In the genomic region with DNA sequence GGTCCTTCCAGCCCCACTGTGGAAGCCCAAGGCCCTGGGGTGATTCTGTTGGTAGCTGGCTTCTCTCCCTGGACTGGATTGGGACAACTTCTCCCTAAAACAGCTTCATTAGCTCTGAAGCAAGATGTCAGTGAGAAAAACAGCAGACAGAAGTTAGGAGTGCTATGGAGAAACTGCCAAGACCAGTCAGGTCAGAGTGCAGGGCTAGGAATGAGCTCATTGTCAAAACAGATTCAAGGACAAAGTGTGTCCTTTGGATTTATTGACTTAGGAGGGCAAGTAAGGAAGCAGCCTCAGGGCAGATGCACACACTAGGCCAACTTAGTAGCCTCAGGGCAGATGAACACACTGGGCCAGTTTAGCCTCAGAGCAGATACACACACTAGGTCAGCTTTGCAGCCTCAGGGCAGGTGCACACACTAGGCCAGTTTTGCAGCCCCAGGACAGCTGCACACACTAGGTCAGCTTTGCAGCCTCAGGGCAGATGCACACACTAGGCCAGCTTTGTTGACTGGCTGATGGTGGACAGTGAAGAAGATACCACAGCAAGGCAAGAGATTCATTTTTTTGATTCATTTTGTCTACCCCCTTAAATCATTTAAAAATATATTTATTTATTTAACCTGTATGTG, we compare ENCODE assay signal across 27 mouse cellular contexts. TPM values are rescaled to one million over a fixed set of nuclear protein-coding genes. Genes with fewer than 3 reads are reported as not detected.
DNase-seq lines count a peak whose midpoint lies in the region; ATAC-seq lines count a peak whose summit lies in the region.
"Had no signal": no experiment of that assay in that cellular context is flagged by ENCODE, and none has a peak within 500 bp of the region (broad histone marks: within the 10 kb centered on the region; RNA-seq: fewer than 3 reads in every experiment).

No protein-coding gene starts in this region.

- H3K4me2 ChIP-seq in kidney, embryonic 15.5 days = no peak overlapping the region
- H3K4me2 ChIP-seq: forebrain, embryonic 12.5 days; heart, embryonic 11.5 days; hindbrain, embryonic 14.5 days; limb, embryonic 13.5 days; midbrain, embryonic 11.5 days; neural tube, embryonic 13.5 days had no signal

- H3K4me3 ChIP-seq in kidney, embryonic 15.5 days (replicated peaks) = no peak overlapping the region
- H3K4me3 ChIP-seq: forebrain, embryonic 12.5 days; limb, embryonic 13.5 days; neural tube, embryonic 13.5 days had no signal

- H3K9ac ChIP-seq in kidney, embryonic 15.5 days = no peak overlapping the region
- H3K9ac ChIP-seq: forebrain, embryonic 12.5 days; hindbrain, embryonic 14.5 days; limb, embryonic 13.5 days; neural tube, embryonic 13.5 days had no signal

- peak; percentile 42 to 80 for DNase-seq in adrenal gland, adult (ENCODE audit: inconsistent age in 2 of 2, low spot score in 1 of 2)
- no peak for DNase-seq in adrenal gland, postnatal 10 days
- peak; percentile 59 to 61 for DNase-seq in kidney, adult 8-10 months
- DNase-seq in adrenal gland, postnatal 36 days = peak; percentile 27 to 40
- DNase-seq in kidney, postnatal 36 days = peak; percentile 53 to 61
- DNase-seq in right cerebral cortex, adult 2 months (ENCODE audit: low spot score in 2 of 2) = no peak
- no peak for DNase-seq in cerebellum, postnatal 36 days
- DNase-seq: cerebellum, postnatal 10 days; gastrocnemius, postnatal 36 days; heart, postnatal 14 days; right cerebral cortex, postnatal 14 days; thymus, postnatal 14 days had no signal

- no peaks in the 10 kb centered on the region for H3K9me3 ChIP-seq in kidney, embryonic 15.5 days (replicated peaks)
- H3K9me3 ChIP-seq: forebrain, embryonic 12.5 days; G1E; limb, embryonic 13.5 days; neural tube, embryonic 13.5 days had no signal

- no peak overlapping the region for H3K27ac ChIP-seq in kidney, embryonic 15.5 days
- H3K27ac ChIP-seq: forebrain, embryonic 12.5 days; hindbrain, embryonic 14.5 days; limb, embryonic 13.5 days; neural tube, embryonic 13.5 days had no signal

- ATAC-seq in kidney, embryonic 15.5 days (replicated peaks; ENCODE audit: low FRiP score) = no peak
- ATAC-seq: CD4-positive, CD25-positive, alpha-beta regulatory T cell, adult 4 months had no signal

- no peaks in the 10 kb centered on the region for H3K36me3 ChIP-seq in kidney, embryonic 15.5 days
- H3K36me3 ChIP-seq: forebrain, embryonic 12.5 days; G1E; limb, embryonic 13.5 days; neural tube, embryonic 13.5 days had no signal

- H3K27me3 ChIP-seq in kidney, embryonic 15.5 days = no peaks in the 10 kb centered on the region
- H3K27me3 ChIP-seq: forebrain, embryonic 12.5 days; limb, embryonic 13.5 days; neural tube, embryonic 13.5 days had no signal

- H3K4me1 ChIP-seq in kidney, embryonic 15.5 days = peaks cover 16% of the 10 kb centered on the region
- H3K4me1 ChIP-seq: forebrain, embryonic 12.5 days; neural tube, embryonic 13.5 days had no signal

RNA-seq across cellular contexts. Expression of a gene that starts 2.6 kb away (rescaled TPM):
- 10 to 100 TPM; 12.8 to 26.9 TPM for total RNA-seq in adrenal gland, postnatal 10 days (2021)
- polyA plus RNA-seq in kidney, embryonic 15.5 days (2015; fragmentation: Nextera tagmentation; extraction: Ambion mirVana) = 2.7 and 3.2 TPM in 2 replicates
- total RNA-seq in adrenal gland, postnatal 36 days (2021) = 1 to 10 TPM; 5.4 to 9.6 TPM
- polyA plus RNA-seq: CD4-positive, CD25-positive, alpha-beta regulatory T cell, adult 4 months; frontal cortex, adult 2 months; hindbrain, embryonic 14.5 days; midbrain, embryonic 11.5 days had no signal

RNA-seq across cellular contexts. Expression of a gene that starts 32.1 kb away (rescaled TPM):
- total RNA-seq in adrenal gland, postnatal 10 days (2021) = 1 to 10 TPM; 6.9 to 7.2 TPM
- polyA plus RNA-seq in kidney, embryonic 15.5 days (2015; fragmentation: Nextera tagmentation; extraction: Ambion mirVana) = 6.7 and 7.1 TPM in 2 replicates
- 10 to 100 TPM; 10.5 to 11.6 TPM for total RNA-seq in adrenal gland, postnatal 36 days (2021)

RNA-seq across cellular contexts. Expression of a gene that starts 47.8 kb away (rescaled TPM):
- total RNA-seq in adrenal gland, postnatal 10 days (2021) = not detected
- polyA plus RNA-seq in kidney, embryonic 15.5 days (2015; fragmentation: Nextera tagmentation; extraction: Ambion mirVana) = not detected in 2 replicates
- total RNA-seq in adrenal gland, postnatal 36 days (2021) = not detected
- total RNA-seq: G1E; gastrocnemius, postnatal 36 days; heart, postnatal 14 days; layer of hippocampus, postnatal 14 days; left cerebral cortex, postnatal 10 days had no signal
- polyA plus RNA-seq: CD4-positive, CD25-positive, alpha-beta regulatory T cell, adult 4 months; forebrain, embryonic 12.5 days; frontal cortex, adult 2 months; G1E; heart, embryonic 11.5 days; hindbrain, embryonic 14.5 days; limb, embryonic 13.5 days; lung, embryonic 16.5 days; midbrain, embryonic 11.5 days; neural tube, embryonic 13.5 days; spleen, adult 2 months; stomach, embryonic 16.5 days had no signal

Comparison
In these comparisons a context has a peak if more than half of its experiments do, and no peak if none do; other contexts are left out.
1. DNase-seq: peak in adrenal gland, adult (2 of 2), kidney, adult 8-10 months (2 of 2), adrenal gland, postnatal 36 days (2 of 2) and kidney, postnatal 36 days (2 of 2); none in adrenal gland, postnatal 10 days (single experiment), right cerebral cortex, adult 2 months (0 of 2) and cerebellum, postnatal 36 days (0 of 2).